Mouse (Mus musculus): ENCODE data around the gene Snhg11. TPM values are rescaled to one million over a fixed set of nuclear protein-coding genes. Genes with fewer than 3 reads are reported as not detected.

Gene Snhg11
- polyA plus RNA-seq, 1 experiment: 0.11 TPM

DNA sequence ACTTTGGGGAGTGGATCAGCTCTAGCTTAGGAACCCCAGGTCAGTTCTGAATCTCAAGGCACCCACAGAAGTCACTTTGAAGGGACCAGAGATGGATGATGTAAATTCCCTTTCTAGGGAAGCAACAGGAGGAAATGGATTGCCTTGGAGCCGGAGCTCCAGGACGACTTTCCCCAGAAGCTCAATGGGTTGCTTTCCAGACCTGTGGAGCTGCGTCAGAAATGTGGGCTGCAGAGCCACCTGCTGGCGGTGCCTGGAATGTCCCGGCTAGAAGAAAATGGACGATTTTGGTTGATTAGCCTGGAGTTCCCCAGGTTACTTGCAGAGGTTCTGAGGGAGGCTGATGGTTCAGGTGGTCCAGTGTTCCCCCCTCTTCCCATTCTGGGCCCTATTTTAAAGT is 27.6 kb upstream of the Snhg11 start:
- WGBS: 1% methylated on average over 6 of the region's 6 CpGs
- H3K4me3 ChIP-seq (ENCODE audit: extremely low read depth, insufficient read depth, insufficient read length): no peak overlapping the region
- DNase-seq (ENCODE audit: low read depth in 1 of 2, low spot score in 2 of 2): peak; percentile 15 to 48
- H3K27me3 ChIP-seq (ENCODE audit: control insufficient read depth, insufficient read depth, low read length): no peaks in the 10 kb centered on the region
- no peaks in the 10 kb centered on the region for H3K36me3 ChIP-seq (ENCODE audit: control insufficient read depth, insufficient read depth, low read length)
- no peak overlapping the region for H3K27ac ChIP-seq (ENCODE audit: insufficient read depth, low read length)
- H3K4me1 ChIP-seq (ENCODE audit: control insufficient read depth, insufficient read depth, insufficient read length): no peaks in the 10 kb centered on the region
- TF ChIP-seq POLR2A (IDR thresholded peaks at IDR 0.05; ENCODE audit: low read depth, low read length) (no peak), CTCF (IDR thresholded peaks at IDR 0.05; ENCODE audit: extremely low read depth, insufficient read depth, insufficient read length, insufficient replicate concordance) (peak; percentile 93)

GRCm38 (mm10) chr2:158352801-158353520 is 22.5 kb upstream of the Snhg11 start:
- Histone ChIP-seq H3K36me3 (ENCODE audit: control insufficient read depth, insufficient read depth, low read length) (peaks cover 23% of the 10 kb centered on the region), H3K27ac (ENCODE audit: insufficient read depth, low read length) (no peak overlapping the region), H3K4me3 (ENCODE audit: extremely low read depth, insufficient read depth, insufficient read length) (no peak overlapping the region), H3K4me1 (ENCODE audit: control insufficient read depth, insufficient read depth, insufficient read length) (no peaks in the 10 kb centered on the region), H3K27me3 (ENCODE audit: control insufficient read depth, insufficient read depth, low read length) (no peaks in the 10 kb centered on the region)
- no peak for TF ChIP-seq CTCF (IDR thresholded peaks at IDR 0.05; ENCODE audit: extremely low read depth, insufficient read depth, insufficient read length, insufficient replicate concordance)
- DNase-seq (ENCODE audit: low read depth in 1 of 2, low spot score in 2 of 2): no peak
- 86% methylated on average over 3 of the region's 3 CpGs for WGBS

GRCm38 (mm10) chr2:158354348-158355114 is 20.9 kb upstream of the Snhg11 start:
- DNase-seq (ENCODE audit: low read depth in 1 of 2, low spot score in 2 of 2): no peak
- Histone ChIP-seq H3K36me3 (ENCODE audit: control insufficient read depth, insufficient read depth, low read length) (peaks cover 34% of the 10 kb centered on the region), H3K4me3 (ENCODE audit: extremely low read depth, insufficient read depth, insufficient read length) (no peak overlapping the region), H3K27me3 (ENCODE audit: control insufficient read depth, insufficient read depth, low read length) (no peaks in the 10 kb centered on the region), H3K4me1 (ENCODE audit: control insufficient read depth, insufficient read depth, insufficient read length) (no peaks in the 10 kb centered on the region), H3K27ac (ENCODE audit: insufficient read depth, low read length) (no peak overlapping the region)
- WGBS: 79% methylated on average over 7 of the region's 7 CpGs
- no peak for TF ChIP-seq POLR2A (IDR thresholded peaks at IDR 0.05; ENCODE audit: low read depth, low read length)
- TF ChIP-seq CTCF (IDR thresholded peaks at IDR 0.05; ENCODE audit: extremely low read depth, insufficient read depth, insufficient read length, insufficient replicate concordance): no peak

DNA sequence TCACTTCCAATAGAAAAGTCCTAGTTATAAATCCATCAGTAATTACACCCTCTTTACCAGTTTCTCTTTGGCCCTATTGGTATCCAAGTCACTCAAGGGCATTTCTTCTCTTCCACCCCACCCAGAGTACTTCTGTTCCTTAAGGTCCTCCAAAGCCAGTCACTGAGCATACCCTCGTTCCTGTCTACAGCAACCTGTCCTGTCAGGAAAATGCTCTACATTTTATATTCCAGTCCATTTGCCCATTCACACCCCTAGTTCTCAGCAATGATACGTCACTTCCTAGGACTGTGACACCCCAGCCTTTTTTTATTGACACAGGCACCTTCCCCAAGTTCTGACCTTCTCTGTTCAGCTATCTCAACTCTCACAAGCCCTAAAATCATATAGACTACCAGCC is 20.2 kb upstream of the Snhg11 start:
- Histone ChIP-seq H3K27me3 (ENCODE audit: control insufficient read depth, insufficient read depth, low read length) (no peaks in the 10 kb centered on the region), H3K27ac (ENCODE audit: insufficient read depth, low read length) (no peak overlapping the region), H3K4me3 (ENCODE audit: extremely low read depth, insufficient read depth, insufficient read length) (no peak overlapping the region), H3K4me1 (ENCODE audit: control insufficient read depth, insufficient read depth, insufficient read length) (no peaks in the 10 kb centered on the region; the same call in 1 of the 2 replicates), H3K36me3 (ENCODE audit: control insufficient read depth, insufficient read depth, low read length) (peaks cover 36% of the 10 kb centered on the region)
- no peak for DNase-seq (ENCODE audit: low read depth in 1 of 2, low spot score in 2 of 2)
- 92% methylated on average over 2 of the region's 2 CpGs for WGBS
- TF ChIP-seq CTCF (IDR thresholded peaks at IDR 0.05; ENCODE audit: extremely low read depth, insufficient read depth, insufficient read length, insufficient replicate concordance) (no peak), POLR2A (IDR thresholded peaks at IDR 0.05; ENCODE audit: low read depth, low read length) (no peak)

GRCm38 (mm10) chr2:158356121-158356520 is 19.3 kb upstream of the Snhg11 start:
- Histone ChIP-seq H3K36me3 (ENCODE audit: control insufficient read depth, insufficient read depth, low read length) (peaks cover 36% of the 10 kb centered on the region), H3K4me1 (ENCODE audit: control insufficient read depth, insufficient read depth, insufficient read length) (no peaks in the 10 kb centered on the region; the same call in 1 of the 2 replicates), H3K27me3 (ENCODE audit: control insufficient read depth, insufficient read depth, low read length) (no peaks in the 10 kb centered on the region), H3K4me3 (ENCODE audit: extremely low read depth, insufficient read depth, insufficient read length) (no peak overlapping the region), H3K27ac (ENCODE audit: insufficient read depth, low read length) (no peak overlapping the region)
- no peak for DNase-seq (ENCODE audit: low read depth in 1 of 2, low spot score in 2 of 2)
- 91% methylated on average over 5 of the region's 5 CpGs for WGBS
- no peak for TF ChIP-seq CTCF (IDR thresholded peaks at IDR 0.05; ENCODE audit: extremely low read depth, insufficient read depth, insufficient read length, insufficient replicate concordance)
- TF ChIP-seq POLR2A (IDR thresholded peaks at IDR 0.05; ENCODE audit: low read depth, low read length): no peak

GRCm38 (mm10) chr2:158359757-158360620 is 15.4 kb upstream of the Snhg11 start:
- Histone ChIP-seq H3K27me3 (ENCODE audit: control insufficient read depth, insufficient read depth, low read length) (no peaks in the 10 kb centered on the region), H3K4me1 (ENCODE audit: control insufficient read depth, insufficient read depth, insufficient read length) (peaks cover 3% of the 10 kb centered on the region; the same call in 1 of the 2 replicates), H3K4me3 (ENCODE audit: extremely low read depth, insufficient read depth, insufficient read length) (peak overlapping the region; percentile 82; the same call in 1 of the 2 replicates), H3K27ac (ENCODE audit: insufficient read depth, low read length) (no peak overlapping the region), H3K36me3 (ENCODE audit: control insufficient read depth, insufficient read depth, low read length) (peaks cover 33% of the 10 kb centered on the region)
- WGBS: 81% methylated on average over 12 of the region's 12 CpGs
- TF ChIP-seq POLR2A (IDR thresholded peaks at IDR 0.05; ENCODE audit: low read depth, low read length): no peak
- no peak for TF ChIP-seq CTCF (IDR thresholded peaks at IDR 0.05; ENCODE audit: extremely low read depth, insufficient read depth, insufficient read length, insufficient replicate concordance)
- DNase-seq (ENCODE audit: low read depth in 1 of 2, low spot score in 2 of 2): no peak
